Mouse (Mus musculus) cerebellum, adult 18-20 months (tissue): ENCODE data around the gene Mdh1.
"Not testable (repeated sequence)": the region's sequence is repeated elsewhere in the genome, so short reads cannot be mapped to it uniquely, and the experiment has no call there.

Experiments
- DNase-seq, 2 experiments: peaks; one replicate each; pipeline ENCODE4 v3.0.0; 2021

Gene Mdh1

DNA sequence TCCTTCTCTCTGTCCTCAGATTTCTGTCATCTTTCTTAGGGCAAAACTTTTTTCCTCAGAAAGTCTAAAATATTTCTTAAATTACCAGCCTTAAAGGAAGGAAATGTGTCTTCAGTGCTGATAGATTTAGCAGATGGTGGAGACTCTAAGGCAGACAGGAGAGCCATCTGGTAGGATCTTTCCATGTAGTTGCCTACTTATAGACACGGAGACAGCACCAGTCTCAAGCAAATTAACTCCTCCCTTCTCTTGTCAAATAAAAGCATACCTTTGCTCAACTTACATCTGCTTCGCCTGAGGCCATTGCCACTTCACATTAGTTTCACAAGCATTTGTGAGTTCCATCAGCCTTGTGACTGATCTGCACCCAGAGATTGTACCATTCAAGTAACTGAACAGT, 27.1 kb downstream of the Mdh1 start:
- DNase-seq, result no peak

DNA sequence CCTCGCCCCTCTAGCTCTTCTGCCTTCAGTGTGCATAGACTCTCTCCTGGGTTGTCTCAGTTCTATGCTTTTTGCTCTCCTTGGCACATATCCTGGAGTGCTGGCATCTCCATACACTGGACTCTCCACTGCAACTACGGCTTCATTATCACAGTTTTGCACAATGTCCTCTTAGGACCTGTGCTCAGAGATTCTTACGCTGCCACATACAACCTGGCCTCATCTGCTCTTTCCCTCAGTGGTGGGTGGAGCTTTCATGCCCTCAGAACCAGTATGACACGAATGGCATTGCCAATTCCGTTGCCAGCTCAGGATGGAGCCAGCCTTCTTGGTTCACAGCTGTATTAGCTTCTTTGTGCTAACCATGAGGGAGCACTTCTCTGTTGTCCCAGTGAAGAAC, 29.4 kb downstream of the Mdh1 start:
- no peak for DNase-seq

DNA sequence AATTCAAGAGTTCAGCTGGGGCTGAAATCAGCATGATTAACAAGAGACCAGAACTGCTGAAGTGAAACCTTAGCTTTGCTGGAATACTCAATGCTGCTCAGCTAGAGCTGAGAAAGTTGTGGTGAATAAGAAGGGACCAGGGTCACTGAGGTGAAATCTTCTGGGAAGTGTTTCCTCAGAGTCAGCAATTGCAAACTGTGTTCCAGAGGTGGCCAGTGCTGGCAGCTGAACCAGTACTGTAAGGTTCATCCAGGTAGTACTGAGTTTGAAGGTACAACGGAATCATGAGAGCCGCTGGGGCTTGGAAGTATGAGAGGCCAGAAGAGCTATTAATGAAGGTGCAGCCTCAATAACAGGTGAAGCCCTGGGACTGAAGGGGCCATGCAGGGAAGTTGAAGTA, 31.5 kb downstream of the Mdh1 start:
- no peak for DNase-seq

DNA sequence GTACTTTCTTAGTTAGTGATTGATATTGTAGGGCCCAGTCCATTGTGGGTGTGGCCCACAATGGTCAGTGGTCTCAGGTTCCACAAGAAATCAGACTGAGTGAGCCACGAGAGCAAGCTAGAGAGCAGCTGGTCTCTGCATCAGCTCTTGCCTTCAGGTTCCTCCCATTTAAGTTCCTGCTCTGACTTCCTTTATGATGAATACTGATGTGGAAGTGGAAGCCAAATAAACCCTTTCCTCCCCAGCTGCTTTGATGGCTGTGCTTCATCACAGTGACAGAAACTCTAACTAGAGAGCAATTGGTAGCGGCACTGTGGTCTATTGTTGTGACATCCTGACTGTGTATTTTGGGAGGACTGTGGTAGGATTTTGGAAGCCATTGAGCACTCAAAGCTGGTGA, 32.1 kb downstream of the Mdh1 start:
- DNase-seq, result no peak

DNA sequence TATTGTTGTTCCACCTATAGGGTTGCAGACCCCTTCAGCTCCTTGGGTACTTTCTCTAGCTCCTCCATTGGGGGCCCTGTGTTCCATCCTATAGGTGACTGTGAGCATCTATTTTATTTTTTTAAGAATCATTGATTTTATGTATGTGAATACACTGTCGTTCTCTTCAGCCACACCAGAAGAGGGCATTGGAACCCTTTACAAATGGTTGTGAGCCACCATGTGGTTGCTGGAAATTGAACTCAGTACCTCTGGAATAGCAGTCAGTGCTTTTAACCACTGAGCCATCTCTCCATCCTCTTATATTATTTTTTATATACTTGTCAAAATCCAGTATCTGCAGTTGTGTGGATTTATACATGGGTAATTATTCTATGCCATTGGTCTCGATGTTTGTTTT, 41.3 kb downstream of the Mdh1 start:
- DNase-seq, result not testable (repeated sequence)

DNA sequence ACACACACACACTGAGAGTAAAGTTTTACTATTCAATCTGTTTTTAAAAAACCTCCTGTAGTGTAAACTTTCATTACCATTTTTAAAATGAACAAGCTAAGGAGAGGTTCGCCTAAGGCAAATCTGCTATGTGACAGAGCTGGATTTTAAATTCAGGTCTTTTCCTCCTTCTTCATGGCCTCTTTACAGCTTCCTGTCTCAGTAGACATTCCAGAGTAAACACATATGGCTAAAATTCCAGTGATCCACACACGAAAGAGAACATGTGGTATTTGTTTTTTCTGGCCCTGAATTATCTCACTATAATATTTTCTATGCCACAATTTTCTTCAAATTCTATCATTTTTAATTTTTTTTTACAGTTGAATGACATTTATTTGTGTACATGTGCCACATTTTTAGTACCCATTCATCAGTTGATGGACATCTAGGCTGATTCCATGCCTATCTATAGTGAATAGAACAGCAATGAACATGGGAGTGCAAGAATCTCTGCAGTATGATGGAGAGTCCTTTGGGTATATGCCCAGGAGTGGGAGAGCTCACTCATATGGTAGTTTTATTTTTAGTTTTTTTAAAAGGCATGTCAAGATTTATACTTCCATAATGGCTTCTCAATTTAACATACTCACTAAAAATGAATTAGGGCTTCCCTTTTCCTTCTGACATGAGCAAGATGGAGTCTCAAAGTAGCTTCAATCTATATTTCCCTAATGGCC, 43.3 kb downstream of the Mdh1 start:
- DNase-seq, result no peak

DNA sequence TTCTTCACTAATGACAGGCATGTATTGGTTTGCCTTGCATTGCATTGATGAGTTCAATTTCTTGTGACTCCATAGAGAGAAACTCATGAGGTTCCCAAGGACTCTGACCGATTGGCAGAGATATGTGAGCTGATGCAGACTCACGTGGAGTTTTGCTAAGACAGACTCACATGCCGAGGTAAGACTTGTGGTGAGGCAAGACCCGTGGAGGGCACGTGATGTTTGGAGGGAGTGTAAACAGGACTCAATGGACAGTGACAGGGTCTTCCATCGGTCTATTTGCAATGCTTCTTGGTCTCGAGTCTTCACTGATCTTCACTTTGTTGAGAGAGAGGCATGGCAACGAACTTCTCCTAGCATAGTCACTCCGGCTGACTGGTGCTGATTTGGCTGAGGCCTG, 54.4 kb downstream of the Mdh1 start:
- DNase-seq, result no peak

DNA sequence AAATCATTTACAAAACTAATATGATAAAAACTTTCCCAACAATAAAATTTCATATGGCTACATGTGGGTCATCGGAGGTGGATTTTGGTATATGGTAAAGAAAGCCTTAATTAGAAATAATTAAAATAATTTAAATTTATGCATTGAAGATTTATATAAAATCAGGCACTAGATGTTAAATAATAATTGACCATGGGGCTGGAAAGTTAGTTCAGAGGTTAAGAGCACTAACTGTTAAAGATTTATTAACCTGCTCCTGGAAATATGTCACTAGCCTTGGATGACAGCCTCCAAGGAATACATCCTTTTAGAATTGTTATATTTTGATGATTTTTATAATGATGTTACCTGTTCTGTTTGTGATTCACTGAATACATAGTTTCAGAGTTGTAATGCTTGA, 55.8 kb downstream of the Mdh1 start:
- not testable (repeated sequence) for DNase-seq

DNA sequence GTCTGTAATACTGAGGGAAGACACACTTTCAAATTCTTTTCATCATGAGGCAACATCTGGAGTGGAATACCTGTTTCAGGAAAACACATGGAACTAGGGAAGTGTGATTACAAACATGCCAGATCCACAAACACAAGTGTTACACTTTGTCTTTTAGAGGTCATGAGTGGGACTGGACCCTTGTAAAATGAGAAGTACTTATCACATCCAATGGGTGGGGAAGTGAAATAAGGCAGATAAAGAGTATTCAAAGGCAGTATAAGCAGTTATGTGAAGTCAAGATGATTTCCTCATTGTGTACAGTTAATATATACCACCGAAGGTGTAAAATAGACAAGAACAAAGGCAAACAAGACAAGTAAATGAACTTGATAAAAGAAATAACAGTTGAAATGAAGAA, 61.6 kb downstream of the Mdh1 start:
- DNase-seq, result not testable (repeated sequence)

DNA sequence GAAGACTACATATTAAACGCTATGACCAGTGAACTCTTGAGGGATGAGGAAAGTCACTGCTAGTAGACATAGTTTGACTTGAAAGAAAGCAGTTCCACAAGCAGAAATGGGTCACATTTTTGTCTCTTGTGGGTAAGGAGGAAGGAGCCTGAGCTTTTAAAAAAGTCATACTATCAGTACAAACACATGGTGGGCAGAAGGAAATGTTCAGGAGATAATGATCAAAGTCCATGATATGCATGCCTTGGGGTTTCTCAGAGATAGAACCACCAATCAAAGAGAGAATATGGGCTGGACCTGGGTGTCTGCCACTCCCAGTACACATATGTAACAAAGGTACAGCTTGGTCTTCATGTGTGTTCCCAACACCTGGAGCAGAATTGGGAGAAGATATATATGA, 63.5 kb downstream of the Mdh1 start:
- not testable (repeated sequence) for DNase-seq

DNA sequence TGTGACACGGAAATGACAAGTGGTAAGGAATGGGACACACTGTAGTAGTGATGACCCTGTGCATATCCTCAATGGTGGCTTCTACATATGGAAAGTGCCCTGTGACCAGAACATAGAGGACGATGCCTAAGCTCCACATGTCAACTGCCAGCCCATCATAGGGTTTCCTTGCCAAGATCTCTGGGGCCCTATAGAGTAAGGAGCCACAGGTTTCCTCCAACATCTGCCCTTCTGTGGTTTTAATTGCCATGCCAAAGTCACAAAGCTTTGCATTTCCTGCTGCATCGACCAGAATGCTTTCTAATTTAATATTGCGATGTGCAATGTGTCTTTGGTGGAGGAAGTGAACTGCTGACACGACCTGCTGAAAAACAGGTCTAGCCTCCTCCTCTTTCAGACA, 65.1 kb downstream of the Mdh1 start:
- not testable (repeated sequence) for DNase-seq
